Mouse (Mus musculus): ENCODE data around the gene Fut8. TPM values are rescaled to one million over a fixed set of nuclear protein-coding genes. Genes with fewer than 3 reads are reported as not detected.

Gene Fut8
- polyA plus RNA-seq, 1 experiment from 2014 or later, result 32.4 TPM

DNA sequence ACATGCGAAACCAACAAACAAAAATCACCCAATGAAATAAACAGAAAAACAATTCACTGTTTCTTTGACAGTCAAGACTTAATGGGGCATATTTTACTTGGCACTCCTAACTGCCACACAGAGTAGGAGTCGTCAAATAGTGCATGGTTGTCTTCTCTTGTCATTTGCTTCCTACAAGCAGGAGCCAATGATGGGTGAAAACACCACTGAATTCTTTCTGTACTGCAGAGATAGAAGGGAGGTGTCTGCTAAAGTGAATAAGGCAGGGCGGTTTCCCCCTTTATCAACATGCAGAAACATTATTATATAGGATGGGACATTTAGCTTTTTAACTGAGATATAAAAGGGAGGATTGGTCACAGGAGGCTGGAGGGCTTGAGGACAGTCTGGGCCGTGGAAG, 13.0 kb upstream of the Fut8 start:
- Histone ChIP-seq H3K36me3 (no peaks in the 10 kb centered on the region), H3K27ac (no peak overlapping the region), H3K9me3 (no peaks in the 10 kb centered on the region), H3K27me3 (no peaks in the 10 kb centered on the region), H3K4me1 (no peaks in the 10 kb centered on the region), H3K4me3 (no peak overlapping the region), H3K9ac (no peak overlapping the region), H3K4me2 (replicated peaks) (no peak overlapping the region)
- no peak for ATAC-seq (ENCODE audit: insufficient number of reproducible peaks, insufficient read depth, low FRiP score, low TSS enrichment)
- WGBS, result 75% methylated on average over 4 of the region's 4 CpGs

DNA sequence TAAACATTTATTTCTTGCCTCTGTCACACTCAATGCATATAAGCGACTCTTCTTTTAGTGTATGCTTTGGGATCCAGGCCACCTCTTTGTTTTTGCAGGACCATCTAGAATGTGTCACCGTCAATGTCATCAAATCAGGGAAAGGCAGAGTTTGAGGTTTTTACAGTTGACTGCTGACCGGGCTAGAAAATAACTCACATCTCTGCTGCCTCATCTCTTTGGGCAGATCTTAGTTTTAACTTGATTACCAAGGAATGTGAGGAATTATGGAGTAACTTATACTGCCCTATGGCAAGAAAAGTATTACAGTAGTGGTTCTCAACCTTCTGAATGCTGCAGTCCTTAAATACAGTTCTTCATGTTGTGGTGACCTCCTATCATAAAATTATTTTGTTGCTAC, 12.2 kb upstream of the Fut8 start:
- Histone ChIP-seq H3K4me2 (replicated peaks) (no peak overlapping the region), H3K9ac (no peak overlapping the region), H3K36me3 (no peaks in the 10 kb centered on the region), H3K4me1 (no peaks in the 10 kb centered on the region), H3K4me3 (no peak overlapping the region), H3K9me3 (no peaks in the 10 kb centered on the region), H3K27me3 (no peaks in the 10 kb centered on the region), H3K27ac (no peak overlapping the region)
- no peak for ATAC-seq (ENCODE audit: insufficient number of reproducible peaks, insufficient read depth, low FRiP score, low TSS enrichment)
- WGBS, result 67% methylated on average over 3 of the region's 3 CpGs

DNA sequence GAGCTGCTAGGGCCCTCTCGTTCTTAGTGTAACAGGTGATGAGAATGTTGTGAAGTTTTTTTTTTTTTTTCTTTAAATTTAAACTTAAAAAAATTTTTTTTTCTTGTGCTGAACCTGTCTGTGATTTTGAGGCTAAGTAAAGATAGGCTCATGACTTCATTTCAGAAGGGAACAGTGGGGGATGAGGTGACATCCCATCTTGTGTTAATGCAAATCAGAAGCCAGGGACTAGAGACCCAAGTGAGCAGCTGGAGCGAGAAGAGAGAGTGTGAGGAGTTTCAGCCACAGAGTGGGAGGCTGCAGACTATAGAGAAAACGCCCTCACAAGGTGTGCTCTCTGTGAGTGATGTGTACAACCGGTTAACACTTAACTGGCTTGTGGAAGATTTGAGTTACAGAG, 2.0 kb upstream of the Fut8 start:
- WGBS, result 50% methylated on average over 4 of the region's 4 CpGs
- no peak for ATAC-seq (ENCODE audit: insufficient number of reproducible peaks, insufficient read depth, low FRiP score, low TSS enrichment)

DNA sequence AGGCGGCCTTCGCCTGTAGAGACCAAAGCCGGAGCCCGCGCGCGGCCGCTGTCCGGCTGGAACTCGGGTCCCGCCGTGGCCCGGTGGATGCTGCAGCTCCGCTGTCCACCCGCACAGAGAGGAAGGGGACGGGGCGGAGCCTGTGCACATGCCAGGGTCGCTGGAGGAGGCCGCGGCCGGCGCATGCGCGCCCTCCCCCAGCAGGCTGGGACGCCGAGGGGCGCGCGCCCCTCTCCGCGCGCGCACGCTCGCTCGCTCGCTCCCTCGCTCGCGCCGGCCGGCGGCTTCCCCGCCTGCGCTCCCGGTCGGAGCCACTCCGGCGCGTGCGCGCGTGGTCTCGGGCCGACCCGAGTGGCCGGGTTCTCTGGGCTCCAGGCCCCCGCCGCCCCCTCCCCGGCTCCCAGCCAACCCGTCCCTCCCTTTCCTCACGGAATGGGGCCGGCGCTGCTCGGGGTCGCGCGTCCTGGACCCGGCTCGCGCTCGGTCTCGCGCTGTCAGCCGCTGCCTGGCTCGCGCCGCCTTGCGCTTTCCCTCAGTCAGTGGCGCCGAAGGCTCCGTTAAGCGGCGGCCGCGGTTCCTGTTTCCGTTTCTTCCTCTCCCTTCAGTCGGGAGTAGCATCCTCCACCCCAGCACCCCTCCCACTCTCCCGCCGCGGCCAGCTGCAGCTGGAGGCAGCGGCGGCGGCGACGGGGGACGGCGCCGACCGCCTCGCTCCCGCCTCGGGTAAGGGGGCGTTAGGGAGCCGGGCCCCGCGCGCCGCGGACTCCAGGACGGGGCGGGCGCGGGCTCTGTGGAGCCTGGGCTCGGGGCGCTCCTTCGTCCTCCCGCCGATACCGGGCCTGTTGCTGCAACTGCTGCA, 835 bp downstream of the Fut8 start:
- Histone ChIP-seq H3K27me3 (no peaks in the 10 kb centered on the region), H3K4me3 (peak overlapping the region; percentile 83), H3K4me2 (replicated peaks) (peak overlapping the region; percentile 91), H3K27ac (peak overlapping the region; percentile 90), H3K9ac (peak overlapping the region; percentile 86), H3K4me1 (peaks cover 4% of the 10 kb centered on the region; the same call in 1 of the 2 replicates), H3K9me3 (no peaks in the 10 kb centered on the region), H3K36me3 (no peaks in the 10 kb centered on the region)
- ATAC-seq (ENCODE audit: insufficient number of reproducible peaks, insufficient read depth, low FRiP score, low TSS enrichment), result peak; percentile 97
- WGBS, result under 1% methylated on average over 97 of the region's 120 CpGs

More for the DNA sequence above, 2.0 kb upstream of the Fut8 start:
- Histone ChIP-seq H3K4me1 (peaks cover 4% of the 10 kb centered on the region; the same call in 1 of the 2 replicates), H3K9me3 (no peaks in the 10 kb centered on the region), H3K9ac (no peak overlapping the region), H3K27ac (no peak overlapping the region), H3K4me3 (no peak overlapping the region), H3K4me2 (replicated peaks) (no peak overlapping the region), H3K27me3 (no peaks in the 10 kb centered on the region), H3K36me3 (no peaks in the 10 kb centered on the region)

DNA sequence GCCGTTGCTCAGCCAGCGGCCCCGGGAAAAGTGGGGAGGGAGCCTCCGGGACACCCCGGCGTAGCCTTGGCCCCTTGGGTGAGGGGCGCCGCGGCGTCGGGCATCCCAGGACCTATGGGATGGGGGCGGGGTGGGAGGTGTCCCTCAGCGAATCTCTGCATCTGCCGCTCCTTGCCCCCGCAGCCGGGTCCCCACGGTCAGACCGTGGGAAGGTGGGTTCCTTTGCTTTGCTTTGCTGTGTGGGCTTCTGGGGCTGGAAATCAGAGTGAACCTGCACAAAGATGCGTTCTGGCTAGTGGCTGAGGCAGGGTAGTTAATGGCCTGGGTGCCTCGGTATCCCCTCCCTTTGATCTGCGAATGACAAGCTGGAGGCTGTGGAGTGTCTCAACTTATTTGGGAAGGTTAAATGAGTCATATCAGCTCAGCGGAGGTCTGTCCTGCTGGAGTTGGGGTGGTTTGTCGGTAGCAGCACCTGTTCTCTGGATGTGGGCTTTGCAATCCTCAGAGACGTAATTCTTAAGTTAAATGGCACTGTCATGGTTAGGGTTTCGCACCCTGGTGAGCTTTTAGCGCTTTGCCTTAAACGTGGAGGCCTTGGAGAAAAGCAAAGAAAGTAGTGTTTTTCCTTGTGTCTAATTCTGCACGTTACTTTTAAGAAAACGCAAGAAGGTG, 1.6 kb downstream of the Fut8 start:
- WGBS, result under 1% methylated on average over 28 of the region's 29 CpGs
- ATAC-seq (ENCODE audit: insufficient number of reproducible peaks, insufficient read depth, low FRiP score, low TSS enrichment), result no peak

DNA sequence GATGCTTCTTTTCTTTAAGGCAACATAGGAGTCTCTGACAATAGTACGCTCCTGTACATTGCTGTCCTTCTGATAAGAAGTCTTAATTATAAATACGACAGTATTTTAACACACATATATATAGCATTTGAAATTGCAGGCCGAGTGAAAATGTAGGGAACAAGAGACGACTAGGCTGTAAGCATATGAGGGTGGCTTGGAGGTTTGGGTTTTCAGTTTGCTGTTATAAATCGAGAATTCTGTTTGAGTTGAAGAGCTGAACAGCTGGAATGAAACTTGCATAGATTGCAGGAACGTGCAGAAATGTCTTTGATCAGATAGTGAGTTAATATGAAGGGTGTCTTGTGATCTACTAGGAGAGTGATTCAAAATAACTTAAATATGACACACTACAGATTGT, 2.4 kb downstream of the Fut8 start:
- WGBS, result 51% methylated on average over 6 of the region's 6 CpGs
- peak overlapping the region; percentile 11; the same call in 1 of the 2 replicates for H3K4me2 ChIP-seq (replicated peaks)
- no peak overlapping the region for H3K4me3 ChIP-seq

More for the DNA sequence above, 1.6 kb downstream of the Fut8 start:
- H3K27me3 ChIP-seq, result no peaks in the 10 kb centered on the region
- peak overlapping the region; percentile 83 for H3K4me3 ChIP-seq
- H3K9me3 ChIP-seq, result no peaks in the 10 kb centered on the region
- peak overlapping the region; percentile 86 for H3K9ac ChIP-seq
- peak overlapping the region; percentile 91 for H3K4me2 ChIP-seq (replicated peaks)
- no peaks in the 10 kb centered on the region for H3K36me3 ChIP-seq
- H3K27ac ChIP-seq, result peak overlapping the region; percentile 90
- H3K4me1 ChIP-seq, result peaks cover 4% of the 10 kb centered on the region; the same call in 1 of the 2 replicates

DNA sequence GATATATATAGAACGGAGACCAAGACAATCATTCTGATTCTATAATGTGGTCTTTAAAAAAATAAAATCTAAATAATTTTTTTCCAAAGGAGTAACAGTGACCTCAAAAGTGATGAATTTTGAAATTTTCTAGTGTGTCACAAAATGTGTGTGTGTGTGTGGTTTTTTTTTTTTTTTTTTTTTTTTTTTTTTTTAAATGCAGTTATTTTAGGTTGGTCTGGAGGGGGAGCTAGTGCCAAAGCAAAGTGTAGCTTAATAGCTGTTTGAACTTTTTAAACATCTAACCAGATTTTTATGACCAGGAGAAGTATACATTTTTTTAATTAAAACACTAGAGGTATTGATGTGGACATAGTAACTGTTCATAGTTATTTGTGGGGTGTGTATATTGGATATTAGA, 2.9 kb downstream of the Fut8 start:
- whole genome bisulfite sequencing, result 72% methylated on average over 1 of the region's 1 CpGs
- ATAC-seq (ENCODE audit: insufficient number of reproducible peaks, insufficient read depth, low FRiP score, low TSS enrichment), result no peak
- H3K27me3 ChIP-seq, result no peaks in the 10 kb centered on the region
- H3K4me1 ChIP-seq, result peaks cover 4% of the 10 kb centered on the region; the same call in 1 of the 2 replicates
- no peak overlapping the region for H3K4me3 ChIP-seq
- H3K4me2 ChIP-seq (replicated peaks), result no peak overlapping the region
- H3K27ac ChIP-seq, result no peak overlapping the region
- H3K9me3 ChIP-seq, result no peaks in the 10 kb centered on the region
- no peak overlapping the region for H3K9ac ChIP-seq
- no peaks in the 10 kb centered on the region for H3K36me3 ChIP-seq

More for the DNA sequence above, 2.4 kb downstream of the Fut8 start:
- Histone ChIP-seq H3K27me3 (no peaks in the 10 kb centered on the region), H3K9ac (no peak overlapping the region), H3K27ac (no peak overlapping the region), H3K36me3 (no peaks in the 10 kb centered on the region), H3K9me3 (no peaks in the 10 kb centered on the region), H3K4me1 (peaks cover 4% of the 10 kb centered on the region; the same call in 1 of the 2 replicates)
- ATAC-seq (ENCODE audit: insufficient number of reproducible peaks, insufficient read depth, low FRiP score, low TSS enrichment), result no peak

DNA sequence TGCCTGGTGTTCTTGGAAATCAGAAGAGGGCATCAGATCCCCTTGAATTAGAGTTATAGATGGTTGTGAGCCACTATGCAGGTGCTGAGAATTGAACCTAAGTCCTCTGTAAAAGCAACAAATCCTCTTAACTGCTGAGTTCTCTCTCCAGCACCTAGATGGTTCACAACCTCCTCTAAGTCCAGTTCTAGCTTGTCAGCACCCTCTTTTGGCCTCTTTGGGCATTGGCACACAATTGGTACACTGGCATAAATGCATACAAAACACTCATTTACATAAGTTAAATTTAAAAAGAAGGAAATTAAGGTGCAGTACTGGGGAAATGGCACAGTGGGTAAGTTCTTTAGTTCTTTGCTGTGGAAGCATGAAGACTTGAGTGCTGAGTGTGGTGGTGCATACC, 24.7 kb downstream of the Fut8 start:
- no peaks in the 10 kb centered on the region for H3K36me3 ChIP-seq
- ATAC-seq (ENCODE audit: insufficient number of reproducible peaks, insufficient read depth, low FRiP score, low TSS enrichment), result no peak
- H3K9me3 ChIP-seq, result no peaks in the 10 kb centered on the region
- no peaks in the 10 kb centered on the region for H3K4me1 ChIP-seq
- H3K27me3 ChIP-seq, result no peaks in the 10 kb centered on the region
- no peak overlapping the region for H3K9ac ChIP-seq
- no peak overlapping the region for H3K4me3 ChIP-seq
- no peak overlapping the region for H3K4me2 ChIP-seq (replicated peaks)
- H3K27ac ChIP-seq, result no peak overlapping the region

DNA sequence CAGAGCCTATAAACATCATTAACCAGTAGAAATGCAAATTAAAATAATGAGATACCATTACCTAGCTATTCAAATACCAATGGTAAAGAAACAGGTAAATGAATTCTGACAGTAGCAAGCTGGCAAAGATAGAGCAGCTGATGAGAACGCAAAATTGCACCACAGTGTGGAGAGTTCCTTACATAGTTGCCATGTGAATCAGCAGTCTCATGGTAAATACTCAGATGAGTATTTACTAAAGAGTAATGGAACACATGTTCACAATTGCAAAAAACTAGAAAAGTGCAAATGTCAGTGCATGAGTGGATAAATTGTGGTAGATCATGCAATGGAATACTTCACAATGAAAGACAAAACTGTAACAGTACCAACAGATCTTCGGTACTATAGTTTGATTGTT, 25.9 kb downstream of the Fut8 start:
- no peaks in the 10 kb centered on the region for H3K36me3 ChIP-seq

DNA sequence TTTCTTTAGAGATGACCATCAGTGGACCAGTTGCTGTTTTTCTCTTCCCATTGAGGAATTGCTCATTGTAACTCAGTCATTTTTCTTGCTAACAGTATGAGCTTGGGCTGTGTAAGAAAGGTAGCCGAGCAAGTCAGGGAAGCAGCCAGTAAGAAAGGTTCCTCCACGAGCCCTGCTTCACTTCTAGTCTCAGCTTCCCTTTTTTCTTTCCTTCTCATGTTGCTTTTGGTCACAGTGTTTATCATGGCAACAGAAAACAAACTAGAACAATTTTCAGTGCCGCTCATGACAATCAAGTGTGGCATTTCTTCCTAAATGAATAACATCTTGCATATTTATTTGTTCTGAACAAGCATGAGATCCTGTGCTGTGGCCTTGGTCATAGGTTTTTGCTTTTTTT, 32.8 kb downstream of the Fut8 start:
- ATAC-seq (ENCODE audit: insufficient number of reproducible peaks, insufficient read depth, low FRiP score, low TSS enrichment), result no peak
- H3K9ac ChIP-seq, result no peak overlapping the region
- WGBS, result 73% methylated on average over 3 of the region's 3 CpGs

More for the DNA sequence above, 25.9 kb downstream of the Fut8 start:
- Histone ChIP-seq H3K9me3 (no peaks in the 10 kb centered on the region), H3K4me3 (no peak overlapping the region), H3K4me2 (replicated peaks) (no peak overlapping the region), H3K9ac (no peak overlapping the region), H3K4me1 (no peaks in the 10 kb centered on the region), H3K27me3 (no peaks in the 10 kb centered on the region), H3K27ac (no peak overlapping the region)
- WGBS, result 81% methylated on average over 2 of the region's 2 CpGs
- no peak for ATAC-seq (ENCODE audit: insufficient number of reproducible peaks, insufficient read depth, low FRiP score, low TSS enrichment)

DNA sequence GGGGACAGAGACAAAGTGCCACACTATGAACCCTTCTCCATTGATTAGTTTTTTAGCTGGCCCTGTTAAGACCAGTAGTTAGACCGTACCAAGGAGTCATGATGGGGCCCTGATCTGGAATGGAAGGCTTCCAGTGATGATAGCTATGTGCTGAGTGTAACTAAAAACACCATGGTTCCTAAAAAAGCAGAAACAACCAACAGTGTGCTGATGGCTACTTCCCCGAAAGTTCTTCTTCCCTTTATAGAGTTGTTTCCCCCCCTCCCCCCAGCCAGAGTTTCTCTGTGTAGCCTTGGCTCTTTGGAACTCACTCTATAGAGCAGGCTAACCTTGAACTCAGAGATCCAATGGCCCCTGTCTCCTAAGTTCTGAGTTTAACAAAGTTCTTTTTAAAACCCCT, 50.6 kb downstream of the Fut8 start:
- H3K27ac ChIP-seq, result no peak overlapping the region
- no peak overlapping the region for H3K9ac ChIP-seq

More for the DNA sequence above, 32.8 kb downstream of the Fut8 start:
- H3K4me1 ChIP-seq, result no peaks in the 10 kb centered on the region
- H3K27me3 ChIP-seq, result no peaks in the 10 kb centered on the region
- H3K36me3 ChIP-seq, result no peaks in the 10 kb centered on the region
- no peak overlapping the region for H3K27ac ChIP-seq
- H3K4me2 ChIP-seq (replicated peaks), result no peak overlapping the region
- no peak overlapping the region for H3K4me3 ChIP-seq
- no peaks in the 10 kb centered on the region for H3K9me3 ChIP-seq

DNA sequence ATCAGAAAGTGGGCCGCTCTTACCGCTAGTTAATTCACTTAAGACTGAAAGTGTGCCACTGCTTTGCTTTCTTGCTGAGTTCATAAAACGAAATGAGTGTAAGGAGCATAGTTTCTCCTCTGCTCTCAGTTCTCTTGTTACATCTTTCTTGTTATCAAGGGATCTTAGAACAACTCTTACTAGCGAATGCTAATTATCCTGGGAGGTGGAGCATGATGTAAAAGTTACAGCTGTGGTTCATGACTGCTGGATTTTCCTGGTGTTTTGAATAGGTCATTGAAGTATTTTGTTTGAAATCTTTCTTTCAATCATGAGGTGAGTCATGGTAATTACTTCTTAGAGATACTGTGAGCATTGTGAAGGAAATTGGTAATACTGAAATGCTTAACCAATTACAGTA, 53.1 kb downstream of the Fut8 start:
- H3K9ac ChIP-seq, result no peak overlapping the region
- no peak overlapping the region for H3K27ac ChIP-seq
- no peak overlapping the region for H3K4me3 ChIP-seq
- H3K4me2 ChIP-seq (replicated peaks), result no peak overlapping the region
- ATAC-seq (ENCODE audit: insufficient number of reproducible peaks, insufficient read depth, low FRiP score, low TSS enrichment), result no peak
- H3K4me1 ChIP-seq, result no peaks in the 10 kb centered on the region
- no peaks in the 10 kb centered on the region for H3K27me3 ChIP-seq
- H3K9me3 ChIP-seq, result no peaks in the 10 kb centered on the region
- WGBS, result 52% methylated on average over 4 of the region's 4 CpGs
- H3K36me3 ChIP-seq, result no peaks in the 10 kb centered on the region

More for the DNA sequence above, 50.6 kb downstream of the Fut8 start:
- Histone ChIP-seq H3K4me3 (no peak overlapping the region), H3K4me2 (replicated peaks) (no peak overlapping the region), H3K4me1 (no peaks in the 10 kb centered on the region), H3K36me3 (no peaks in the 10 kb centered on the region), H3K27me3 (no peaks in the 10 kb centered on the region), H3K9me3 (no peaks in the 10 kb centered on the region)
- ATAC-seq (ENCODE audit: insufficient number of reproducible peaks, insufficient read depth, low FRiP score, low TSS enrichment), result no peak
- 91% methylated on average over 2 of the region's 2 CpGs for WGBS
